Mouse (Mus musculus) MEL (cell line): ENCODE measurements around the gene Tmem30a.

Experiments
- CTCF ChIP-seq, 3 experiments: IDR thresholded peaks in 2 of 3; conservative IDR thresholded peaks in 1 of 3; 2 replicates each; pipeline ENCODE4 v1.5.1; 2011 to 2012; ENCODE audit warnings: low read length in 3 of 3, low read depth in 2 of 3, mild to moderate bottlenecking in 2 of 3, improper control_type of control experiment in 1 of 3, inconsistent platforms in 1 of 3, mixed read lengths in 1 of 3, moderate library complexity in 1 of 3; ENCODE audit not compliant: control insufficient read depth in 1 of 3, insufficient read depth in 1 of 3, poor library complexity in 1 of 3, severe bottlenecking in 1 of 3
- EP300 ChIP-seq, 2 experiments: IDR thresholded peaks; 2 replicates each; pipeline ENCODE4 v1.6.1; 2011; ENCODE audit warnings: improper control_type of control experiment in 2 of 2, low read length in 2 of 2, low read depth in 1 of 2, mild to moderate bottlenecking in 1 of 2
- KAT2A ChIP-seq: conservative IDR thresholded peaks from 2 replicates; pipeline ENCODE4 v1.6.1; 2012; ENCODE audit warnings: low read depth, low read length, improper control_type of control experiment, inconsistent platforms
- MAX ChIP-seq: IDR thresholded peaks from 2 replicates; pipeline ENCODE4 v1.6.1; 2011; ENCODE audit warnings: low read length, improper control_type of control experiment
- MYB ChIP-seq: IDR thresholded peaks from 2 replicates; pipeline ENCODE4 v1.6.1; 2011; ENCODE audit warnings: mild to moderate bottlenecking, low read depth, low read length, improper control_type of control experiment
- POLR2AphosphoS2 ChIP-seq: IDR thresholded peaks from 2 replicates; pipeline ENCODE4 v1.6.1; 2011; ENCODE audit warnings: low read length, improper control_type of control experiment
- SIN3A ChIP-seq: IDR thresholded peaks from 2 replicates; pipeline ENCODE4 v1.6.1; 2012; ENCODE audit warnings: low read length, improper control_type of control experiment, inconsistent platforms
- USF2 ChIP-seq, 2 experiments: IDR thresholded peaks; 2 replicates each; pipeline ENCODE4 v1.6.1; 2011 to 2012; ENCODE audit warnings: improper control_type of control experiment in 2 of 2, low read length in 2 of 2, borderline replicate concordance in 1 of 2, inconsistent platforms in 1 of 2, low read depth in 1 of 2, mild to moderate bottlenecking in 1 of 2; ENCODE audit not compliant: insufficient read depth in 1 of 2
- ZMIZ1 ChIP-seq: IDR thresholded peaks from 2 replicates; pipeline ENCODE4 v1.6.1; 2012; ENCODE audit warnings: low read depth, mild to moderate bottlenecking, inconsistent platforms, low read length, improper control_type of control experiment, moderate library complexity

DNA sequence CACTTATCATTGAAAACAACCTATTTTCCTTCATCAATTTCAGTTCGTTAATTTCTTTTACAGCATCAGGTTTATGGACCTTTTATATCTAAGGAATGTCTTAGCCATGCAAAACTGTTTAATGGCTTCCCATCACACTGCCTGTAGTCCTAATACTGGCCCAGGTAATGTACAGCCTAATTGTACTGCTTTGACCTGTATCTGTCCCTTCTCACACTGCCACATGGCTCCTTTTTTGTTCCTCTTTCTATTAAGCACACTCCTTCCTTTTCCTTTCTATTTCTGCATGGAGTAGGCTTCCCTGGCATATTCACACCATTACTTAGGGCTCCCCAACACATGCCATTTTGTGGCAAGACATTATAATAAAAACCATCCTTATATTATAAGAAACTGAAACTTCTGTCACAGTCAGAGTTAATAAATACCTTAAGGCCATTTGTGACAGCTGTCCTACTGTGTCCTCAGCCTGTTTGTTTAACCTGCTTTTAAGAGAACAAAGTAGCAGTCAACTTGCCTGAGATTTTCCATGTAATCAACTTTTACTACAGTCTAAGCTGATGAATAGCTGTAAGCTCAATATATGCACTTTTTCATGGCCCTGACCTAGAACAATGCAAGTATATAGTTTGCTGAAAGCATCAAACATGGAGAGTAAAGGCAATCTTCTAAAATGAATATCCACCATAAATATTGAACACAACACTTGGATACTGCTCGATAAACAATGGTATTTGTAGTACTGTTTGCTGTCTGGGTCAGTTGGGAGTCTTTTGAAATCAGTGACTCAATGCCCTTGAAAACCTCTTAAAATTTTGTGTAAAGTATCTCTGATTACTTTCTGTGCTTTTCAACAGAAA is 8.1 kb downstream of the Tmem30a start:
- TF ChIP-seq MAX (no peak), EP300 (IDR thresholded peaks at IDR 0.05; ENCODE audit: low read depth in 1 of 2, low read length in 2 of 2) (no peak), SIN3A (no peak), USF2 (IDR thresholded peaks at IDR 0.05; ENCODE audit: borderline replicate concordance in 1 of 2, insufficient read depth in 1 of 2, low read depth in 1 of 2, low read length in 2 of 2) (no peak), CTCF (IDR thresholded peaks at IDR 0.05 in 2 of 3, conservative IDR thresholded peaks at IDR 0.05 in 1 of 3; ENCODE audit: control insufficient read depth in 1 of 3, insufficient read depth in 1 of 3, low read depth in 2 of 3, low read length in 3 of 3, poor library complexity in 1 of 3, severe bottlenecking in 1 of 3) (no peak), ZMIZ1 (no peak), MYB (no peak), POLR2AphosphoS2 (no peak), KAT2A (no peak)
